Mouse (Mus musculus) regulatory T cell (primary cell): ENCODE measurements around the gene Kcnh8.

Experiments
- in situ Hi-C: fragments of 300-600 bp; cut with MboI, MseI; formaldehyde crosslinking; loops from one replicate; pipeline ENCODE4 v1.15.1; 2025; ENCODE audit warnings: high pct_unique_total_duplicates

Gene Kcnh8

DNA sequence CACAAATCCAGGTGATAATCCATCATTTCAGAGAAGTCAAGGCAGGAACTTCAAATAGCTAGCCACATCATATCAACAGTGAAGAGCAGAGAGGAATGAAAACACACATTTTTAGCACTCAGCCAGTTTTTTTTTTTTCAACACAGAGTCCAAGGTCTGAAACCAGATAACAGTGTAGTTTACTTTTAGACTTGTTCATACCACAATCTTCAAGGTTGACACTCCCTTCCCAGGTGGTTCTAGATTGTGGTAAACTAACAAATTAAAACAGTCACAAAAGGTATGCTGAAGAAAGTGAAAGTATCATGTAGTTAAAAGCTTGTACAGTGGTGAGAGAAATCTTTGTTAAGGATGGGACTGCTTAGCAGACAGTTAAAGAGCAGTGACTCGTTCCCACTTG is 216.5 kb downstream of the Kcnh8 start:
- in situ Hi-C loops, result no loop called here

DNA sequence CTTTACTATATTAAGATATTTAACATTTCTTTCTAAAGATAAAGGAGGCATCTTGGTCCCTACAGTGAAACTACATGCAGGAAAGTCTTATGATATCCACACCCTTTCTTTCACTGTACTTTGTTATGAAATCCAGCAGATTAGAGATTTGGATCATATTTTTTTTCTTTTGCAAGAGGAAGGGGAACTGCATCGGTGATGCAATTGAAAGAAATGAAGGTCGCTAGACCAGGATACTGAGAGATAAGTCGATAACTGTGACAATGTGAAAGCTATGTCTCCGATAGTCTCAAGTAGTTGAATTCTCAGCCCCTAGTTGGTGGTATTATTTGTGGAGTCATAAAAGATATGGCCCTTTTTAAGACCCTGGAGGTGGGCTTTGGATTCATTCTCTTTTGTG is 227.2 kb downstream of the Kcnh8 start:
- in situ Hi-C loops, result no loop called here

DNA sequence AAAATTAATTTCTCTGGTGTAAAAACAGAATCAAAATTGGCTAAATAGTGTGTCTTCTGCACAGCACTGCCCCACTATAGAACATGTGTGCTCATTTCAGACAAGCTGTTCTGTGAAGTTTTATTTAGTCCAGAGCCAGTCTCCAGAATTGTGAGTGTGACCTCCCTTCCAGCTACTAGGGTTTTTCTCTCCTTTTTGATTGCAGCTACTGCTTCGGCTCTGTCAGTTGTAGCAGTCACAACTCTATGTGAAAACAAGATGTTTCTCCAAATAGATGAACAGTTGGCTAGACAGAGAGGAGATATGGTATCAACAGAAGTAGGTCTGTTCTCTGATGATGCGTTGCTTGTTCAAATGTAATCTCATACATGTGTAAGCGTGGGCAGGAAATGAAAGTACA is 270.7 kb downstream of the Kcnh8 start:
- in situ Hi-C loops, result no loop called here

DNA sequence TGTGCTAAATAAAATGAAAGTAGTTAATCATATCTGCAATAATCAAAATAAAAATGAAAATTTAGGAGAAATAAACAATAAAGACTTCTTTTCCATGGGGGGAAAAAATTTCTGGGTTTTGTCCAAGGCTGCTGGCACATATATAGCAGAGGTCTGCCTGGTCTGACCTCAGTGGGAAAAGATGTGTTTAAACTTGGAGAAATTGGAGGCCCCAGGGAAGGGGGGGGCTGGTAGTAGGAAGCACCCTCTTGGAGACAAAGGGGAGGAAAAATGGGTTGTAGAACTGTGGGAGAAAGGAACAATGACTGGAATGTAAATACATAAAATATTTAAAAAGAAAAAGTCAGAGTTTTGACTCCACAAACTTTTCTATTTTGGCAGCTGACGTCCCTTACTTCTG is 276.5 kb downstream of the Kcnh8 start:
- in situ Hi-C loops, result no loop called here

DNA sequence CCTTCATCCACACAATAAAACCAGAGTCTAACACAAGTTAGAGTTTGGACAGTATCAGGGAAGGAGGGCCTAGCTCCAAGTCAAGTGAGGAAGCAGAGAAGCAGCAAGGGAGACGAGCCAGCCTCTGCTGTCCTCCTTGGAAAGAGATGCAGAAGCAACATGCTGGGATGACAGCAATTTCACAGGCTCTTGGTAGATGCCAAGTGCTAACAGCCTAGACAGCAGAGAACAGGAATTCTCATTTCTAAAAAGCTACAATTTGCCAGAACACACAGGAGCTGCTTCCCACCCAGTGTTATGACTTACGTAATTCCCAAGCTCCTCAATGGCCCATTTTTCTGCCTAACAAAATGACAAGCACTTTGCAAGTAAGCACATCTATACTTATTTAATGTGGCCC is 277.5 kb downstream of the Kcnh8 start:
- in situ Hi-C loops, result no loop called here

DNA sequence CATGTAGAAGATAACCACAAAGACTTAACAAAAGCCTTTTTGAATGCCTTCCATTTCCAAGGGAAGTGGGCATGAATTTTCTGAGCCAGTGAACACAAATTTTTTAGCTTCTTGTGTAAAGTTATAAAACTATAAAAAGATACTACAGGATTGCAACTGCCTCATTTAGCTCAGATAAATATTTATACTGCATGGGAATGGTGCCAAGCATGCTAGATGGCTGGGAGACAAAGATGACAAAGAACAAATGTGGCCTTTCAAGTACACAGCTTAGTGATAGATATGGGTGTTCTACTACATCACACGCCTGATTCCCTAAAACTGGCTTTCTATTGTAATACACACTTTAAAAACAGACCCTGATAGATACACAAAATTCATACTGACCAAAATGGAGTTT is 282.7 kb downstream of the Kcnh8 start:
- in situ Hi-C loops, result no loop called here

DNA sequence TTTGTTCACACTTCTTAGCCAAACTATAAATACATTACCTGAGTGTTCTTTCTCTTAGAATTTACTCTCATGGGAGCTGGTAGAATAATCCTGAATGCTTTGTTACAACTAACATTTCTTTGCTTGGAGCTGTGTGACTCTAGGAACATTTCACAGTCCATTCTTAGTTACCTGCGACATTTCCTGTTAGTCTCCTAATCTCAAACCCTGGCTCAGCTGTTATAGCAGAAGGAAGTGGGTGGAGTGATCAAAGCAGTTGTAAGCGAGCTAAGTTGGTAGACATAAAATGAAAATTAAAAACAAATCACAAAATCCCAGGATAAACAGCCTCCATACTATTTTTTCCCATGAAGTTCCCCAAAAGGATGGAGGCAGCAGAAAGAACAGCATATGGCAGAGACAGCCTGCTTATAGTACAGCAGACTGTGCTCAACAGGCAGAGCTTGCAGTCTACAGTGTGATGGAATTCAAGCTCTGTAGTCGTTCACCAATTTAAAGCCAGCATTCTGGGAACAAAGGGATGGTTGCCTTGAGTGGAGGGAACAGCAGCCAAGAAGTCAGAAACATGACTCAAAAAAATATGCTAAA is 318.1 kb downstream of the Kcnh8 start:
- in situ Hi-C loops, result no loop called here

DNA sequence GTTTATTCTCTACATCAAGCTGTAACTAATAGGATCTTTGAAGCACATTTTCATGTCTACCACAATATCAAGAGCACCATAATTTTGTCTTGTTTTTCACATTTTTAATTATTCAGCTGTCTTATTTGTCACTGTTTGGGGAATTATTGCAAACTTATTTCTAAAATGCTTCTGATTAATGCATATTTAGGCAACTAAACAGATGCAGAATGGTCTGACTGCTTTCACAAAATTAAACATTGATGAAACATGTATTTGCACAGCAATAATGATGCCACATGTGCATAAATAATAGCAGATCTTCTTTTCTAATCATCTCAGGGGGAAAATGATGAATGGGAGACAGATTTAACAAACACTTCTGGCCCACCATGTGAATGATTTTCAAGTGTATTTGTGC is 341.5 kb downstream of the Kcnh8 start:
- in situ Hi-C loops, result no loop called here

DNA sequence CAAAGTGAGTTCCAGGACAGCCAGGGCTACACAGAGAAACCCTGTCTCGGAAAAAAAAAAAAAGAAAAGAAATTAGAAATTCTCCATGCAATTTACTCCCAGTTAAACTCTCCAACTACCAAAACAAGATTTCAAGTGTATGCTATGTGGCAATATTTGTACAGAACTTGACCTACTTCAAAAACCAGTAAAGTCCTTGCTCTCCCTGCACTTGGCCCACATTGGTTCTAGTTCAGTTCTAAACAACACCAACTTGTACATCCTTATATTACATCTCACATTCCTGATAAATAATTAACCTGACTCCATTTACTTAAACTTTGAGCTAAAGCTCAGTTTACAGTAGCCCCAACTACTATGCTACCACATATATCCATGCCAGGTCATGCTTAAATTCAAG is 370.2 kb downstream of the Kcnh8 start:
- in situ Hi-C loops, result no loop called here

DNA sequence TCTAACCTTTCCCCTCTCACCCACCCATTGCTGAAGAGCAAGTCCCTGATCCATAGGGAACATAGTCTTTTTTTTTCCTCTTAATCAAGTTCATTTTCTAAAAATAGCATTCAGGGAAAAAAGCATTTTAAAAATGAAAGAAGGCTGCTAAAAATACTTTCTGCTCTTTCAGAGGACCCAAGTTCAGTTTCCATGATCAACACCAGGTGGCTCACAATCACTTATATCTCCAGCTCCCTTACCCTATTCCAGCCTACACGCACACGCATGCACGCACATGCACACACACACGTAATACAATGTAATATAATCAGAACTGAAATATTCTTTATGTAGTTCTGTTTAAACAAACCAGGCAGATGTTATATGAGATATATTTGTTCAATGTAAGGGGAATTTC is 378.4 kb downstream of the Kcnh8 start:
- in situ Hi-C loops, result no loop called here
